ENCODE assay signal across 19 mouse cellular contexts in genomic region chr7:27307551-27307950, GRCm38 (mm10). TPM values are rescaled to one million over a fixed set of nuclear protein-coding genes. Genes with fewer than 3 reads are reported as not detected.
DNase-seq lines count a peak whose midpoint lies in the region; ATAC-seq and TF ChIP-seq lines count a peak whose summit lies in the region.
"Had no signal": no experiment of that assay in that cellular context is flagged by ENCODE, and none has a peak within 500 bp of the region (broad histone marks: within the 10 kb centered on the region; RNA-seq: fewer than 3 reads in every experiment).

No protein-coding gene starts in this region.

- DNase-seq in heart, adult 2 months = no peak
- DNase-seq in heart, postnatal 10 days = no peak
- DNase-seq in liver, postnatal 0 days = no peak
- DNase-seq in liver, embryonic 11.5 days (ENCODE audit: low spot score) = no peak
- DNase-seq in ES-E14 (ENCODE audit: low read depth, low spot score) = no peak
- no peak for DNase-seq in hindbrain, embryonic 10.5 days (ENCODE audit: low spot score)
- DNase-seq: cerebellum, postnatal 25 days; heart, postnatal 4 days; kidney, adult 11 months; lung, adult 18-20 months; thymus, postnatal 25 days had no signal

- peak; percentile 46 for TF ChIP-seq CTCF in heart, adult 2 months (IDR thresholded peaks at IDR 0.05)
- peak; percentile 27; the same call in 1 of the 2 replicates for TF ChIP-seq CTCF in liver, postnatal 0 days (IDR thresholded peaks at IDR 0.05; ENCODE audit: low read depth)

- no peaks in the 10 kb centered on the region for H3K9me3 ChIP-seq in liver, postnatal 0 days (ENCODE audit: low read length)
- H3K9me3 ChIP-seq in liver, embryonic 11.5 days (ENCODE audit: control insufficient read depth, low read length) = no peaks in the 10 kb centered on the region
- no peaks in the 10 kb centered on the region for H3K9me3 ChIP-seq in ES-E14 (ENCODE audit: control insufficient read depth, insufficient read depth, low read depth, low read length)
- H3K9me3 ChIP-seq in hindbrain, embryonic 10.5 days = no peaks in the 10 kb centered on the region
- H3K9me3 ChIP-seq: embryonic facial prominence, embryonic 15.5 days; forebrain, embryonic 15.5 days had no signal

- no peak for TF ChIP-seq POLR2A in heart, adult 2 months (IDR thresholded peaks at IDR 0.05; ENCODE audit: insufficient read depth, low read depth, low read length)

- no peak overlapping the region for H3K27ac ChIP-seq in heart, adult 2 months
- no peak overlapping the region for H3K27ac ChIP-seq in liver, postnatal 0 days (ENCODE audit: low read depth)
- no peak overlapping the region for H3K27ac ChIP-seq in liver, embryonic 11.5 days (ENCODE audit: low read depth, low read length)
- peak overlapping the region; percentile 97 for H3K27ac ChIP-seq in ES-E14 (ENCODE audit: insufficient read depth, low read depth, low read length, poor library complexity, severe bottlenecking)
- H3K27ac ChIP-seq in hindbrain, embryonic 10.5 days = no peak overlapping the region
- H3K27ac ChIP-seq: forebrain, embryonic 15.5 days; midbrain, embryonic 10.5 days had no signal

- ATAC-seq in liver, postnatal 0 days = no peak
- no peak for ATAC-seq in liver, embryonic 11.5 days (replicated peaks; ENCODE audit: low FRiP score)
- ATAC-seq in megakaryocyte progenitor cell, adult 5-6 weeks (replicated peaks; ENCODE audit: poor library complexity) = peak; percentile 47
- ATAC-seq: forebrain, embryonic 15.5 days had no signal

- H3K4me2 ChIP-seq in liver, postnatal 0 days (ENCODE audit: low read depth, low read length) = no peak overlapping the region
- H3K4me2 ChIP-seq in liver, embryonic 11.5 days = no peak overlapping the region
- H3K4me2 ChIP-seq: embryonic facial prominence, embryonic 15.5 days; forebrain, embryonic 15.5 days had no signal

- 72% methylated on average over 9 of the region's 9 CpGs for WGBS in heart, adult 2 months
- whole genome bisulfite sequencing in liver, postnatal 0 days (ENCODE audit: insufficient replicate concordance) = 67% methylated on average over 9 of the region's 9 CpGs
- 52% methylated on average over 9 of the region's 9 CpGs for WGBS in liver, embryonic 11.5 days
- WGBS in hindbrain, embryonic 10.5 days = 52% methylated on average over 9 of the region's 9 CpGs

- in situ Hi-C loops in ES-E14 (cut with MboI; ENCODE audit: low sequenced_read_pairs in 2 of 2, unreplicated experiment in 2 of 2) = no loop called here

- H3K27me3 ChIP-seq in heart, adult 2 months (ENCODE audit: control insufficient read depth, insufficient read depth, low read length) = no peaks in the 10 kb centered on the region
- H3K27me3 ChIP-seq in liver, postnatal 0 days (ENCODE audit: insufficient read depth, low read length) = peaks cover 13% of the 10 kb centered on the region; the same call in 1 of the 2 replicates
- H3K27me3 ChIP-seq in liver, embryonic 11.5 days (replicated peaks; ENCODE audit: control insufficient read depth, insufficient read depth, low read length) = peaks cover 41% of the 10 kb centered on the region
- H3K27me3 ChIP-seq in hindbrain, embryonic 10.5 days (ENCODE audit: insufficient read depth, poor library complexity, severe bottlenecking) = peaks cover 51% of the 10 kb centered on the region
- H3K27me3 ChIP-seq: forebrain, embryonic 15.5 days had no signal

- H3K36me3 ChIP-seq in heart, adult 2 months (ENCODE audit: control insufficient read depth, insufficient read depth, low read length) = peaks cover 5% of the 10 kb centered on the region; the same call in 1 of the 2 replicates
- no peaks in the 10 kb centered on the region for H3K36me3 ChIP-seq in liver, postnatal 0 days (replicated peaks; ENCODE audit: insufficient read depth, low read length)
- no peaks in the 10 kb centered on the region for H3K36me3 ChIP-seq in liver, embryonic 11.5 days (ENCODE audit: control insufficient read depth, insufficient read depth, low read length)
- peaks cover 14% of the 10 kb centered on the region for H3K36me3 ChIP-seq in ES-E14 (ENCODE audit: control insufficient read depth, insufficient read depth, low read length, poor library complexity, severe bottlenecking)
- H3K36me3 ChIP-seq in hindbrain, embryonic 10.5 days = no peaks in the 10 kb centered on the region
- H3K36me3 ChIP-seq: forebrain, embryonic 15.5 days; midbrain, embryonic 10.5 days had no signal

- intact Hi-C loops in heart, adult 2 months (cut with DNase I) = no loop called here
- intact Hi-C loops in heart, postnatal 10 days (cut with DNase I) = no loop called here

- no peak overlapping the region for H3K9ac ChIP-seq in heart, adult 2 months (ENCODE audit: low read depth, low read length)
- no peak overlapping the region for H3K9ac ChIP-seq in liver, postnatal 0 days (replicated peaks)
- H3K9ac ChIP-seq in liver, embryonic 11.5 days (ENCODE audit: low read depth, low read length) = no peak overlapping the region
- peak overlapping the region; percentile 72 for H3K9ac ChIP-seq in ES-E14 (ENCODE audit: insufficient read depth, low read depth, low read length, poor library complexity, severe bottlenecking)
- H3K9ac ChIP-seq: embryonic facial prominence, embryonic 15.5 days; forebrain, embryonic 15.5 days had no signal

- no peak for TF ChIP-seq EP300 in heart, adult 2 months (IDR thresholded peaks at IDR 0.05; ENCODE audit: insufficient read depth, low read depth, low read length)
- TF ChIP-seq EP300 in liver, postnatal 0 days (IDR thresholded peaks at IDR 0.05; ENCODE audit: low read depth) = no peak

- no peaks in the 10 kb centered on the region for H3K79me2 ChIP-seq in heart, adult 2 months (replicated peaks; ENCODE audit: control insufficient read depth, insufficient read depth, low read length)

- peaks cover 7% of the 10 kb centered on the region for H3K4me1 ChIP-seq in heart, adult 2 months (ENCODE audit: control insufficient read depth, insufficient read depth, low read length)
- no peaks in the 10 kb centered on the region for H3K4me1 ChIP-seq in liver, postnatal 0 days (ENCODE audit: insufficient read depth)
- H3K4me1 ChIP-seq in liver, embryonic 11.5 days (replicated peaks; ENCODE audit: control insufficient read depth, insufficient read depth, low read length) = no peaks in the 10 kb centered on the region
- H3K4me1 ChIP-seq in ES-E14 (ENCODE audit: control insufficient read depth in 2 of 2, insufficient read depth in 2 of 2, low read length in 2 of 2, poor library complexity in 1 of 2) = peaks cover 8 to 16% of the 10 kb centered on the region in 2 experiments
- peaks cover 25% of the 10 kb centered on the region for H3K4me1 ChIP-seq in hindbrain, embryonic 10.5 days (replicated peaks)

- no peak overlapping the region for H3K4me3 ChIP-seq in heart, adult 2 months
- H3K4me3 ChIP-seq in liver, postnatal 0 days (ENCODE audit: low read depth, low read length) = no peak overlapping the region
- no peak overlapping the region for H3K4me3 ChIP-seq in liver, embryonic 11.5 days (ENCODE audit: low read depth, low read length)
- H3K4me3 ChIP-seq in ES-E14 (ENCODE audit: insufficient read depth in 1 of 2, low read depth in 1 of 2, low read length in 2 of 2, poor library complexity in 1 of 2, severe bottlenecking in 1 of 2) = peak overlapping the region in 1 of 2 experiments; percentile 57; a peak in 2 of 4 replicates
- no peak overlapping the region for H3K4me3 ChIP-seq in hindbrain, embryonic 10.5 days
- H3K4me3 ChIP-seq: embryonic facial prominence, embryonic 15.5 days; forebrain, embryonic 15.5 days; midbrain, embryonic 10.5 days had no signal

RNA-seq across cellular contexts. Expression of gene Ltbp4, which starts 29.9 kb away (rescaled TPM):
- 100 to 1,000 TPM; 187 to 221 TPM for total RNA-seq in heart, adult 2 months (2021)
- polyA plus RNA-seq in heart, adult 2 months (2012; rRNA removed) = 349 and 374 TPM in 2 replicates
- 100 to 1,000 TPM; 387 to 393 TPM for total RNA-seq in heart, postnatal 10 days (2021)
- polyA plus RNA-seq in liver, postnatal 0 days (2015; fragmentation: Nextera tagmentation; extraction: Ambion mirVana) = 7.2 and 9.2 TPM in 2 replicates
- 7.1 and 10.2 TPM in 2 replicates for polyA plus RNA-seq in liver, embryonic 11.5 days (2014; fragmentation: Nextera tagmentation; extraction: Ambion mirVana)
- 65.8 and 114 TPM in 2 replicates for total RNA-seq in ES-E14 (2012; rRNA removed)
- 0.05 TPM in 1 of 2 replicates, not detected in the other for total RNA-seq in megakaryocyte progenitor cell, adult 5-6 weeks (2015)
- total RNA-seq in megakaryocyte progenitor cell, adult 5-6 weeks (2017) = not detected in 2 replicates
- polyA plus RNA-seq in hindbrain, embryonic 10.5 days (2016; fragmentation: Nextera tagmentation; extraction: Ambion mirVana) = 5.8 and 7.5 TPM in 2 replicates

RNA-seq across cellular contexts. Expression of gene Shkbp1, which starts 48.3 kb away (rescaled TPM):
- 1 to 10 TPM; 4.6 to 7.1 TPM for total RNA-seq in heart, adult 2 months (2021)
- 17.3 and 20.2 TPM in 2 replicates for polyA plus RNA-seq in heart, adult 2 months (2012; rRNA removed)
- 10 to 100 TPM; 13.8 to 17.5 TPM for total RNA-seq in heart, postnatal 10 days (2021)
- 9.5 and 10.9 TPM in 2 replicates for polyA plus RNA-seq in liver, postnatal 0 days (2015; fragmentation: Nextera tagmentation; extraction: Ambion mirVana)
- 46.8 and 49.6 TPM in 2 replicates for polyA plus RNA-seq in liver, embryonic 11.5 days (2014; fragmentation: Nextera tagmentation; extraction: Ambion mirVana)
- total RNA-seq in ES-E14 (2012; rRNA removed) = 28.8 and 45.5 TPM in 2 replicates
- 18.8 and 23.9 TPM in 2 replicates for total RNA-seq in megakaryocyte progenitor cell, adult 5-6 weeks (2015)
- 10.7 and 11.0 TPM in 2 replicates for total RNA-seq in megakaryocyte progenitor cell, adult 5-6 weeks (2017)
- 76.3 and 87.4 TPM in 2 replicates for polyA plus RNA-seq in hindbrain, embryonic 10.5 days (2016; fragmentation: Nextera tagmentation; extraction: Ambion mirVana)

RNA-seq across cellular contexts. Expression of gene Numbl, which starts 49.3 kb away (rescaled TPM):
- 1 to 10 TPM; 3.7 to 6.1 TPM for total RNA-seq in heart, adult 2 months (2021)
- polyA plus RNA-seq in heart, adult 2 months (2012; rRNA removed) = 7.8 and 9.7 TPM in 2 replicates
- total RNA-seq in heart, postnatal 10 days (2021) = 10 to 100 TPM; 10.7 to 13.8 TPM
- polyA plus RNA-seq in liver, postnatal 0 days (2015; fragmentation: Nextera tagmentation; extraction: Ambion mirVana) = 1.1 and 1.2 TPM in 2 replicates
- 3.6 TPM in 2 replicates for polyA plus RNA-seq in liver, embryonic 11.5 days (2014; fragmentation: Nextera tagmentation; extraction: Ambion mirVana)
- 11.9 and 14.1 TPM in 2 replicates for total RNA-seq in ES-E14 (2012; rRNA removed)
- total RNA-seq in megakaryocyte progenitor cell, adult 5-6 weeks (2015) = 0.37 and 1.3 TPM in 2 replicates
- 0.57 and 0.83 TPM in 2 replicates for total RNA-seq in megakaryocyte progenitor cell, adult 5-6 weeks (2017)
- polyA plus RNA-seq in hindbrain, embryonic 10.5 days (2016; fragmentation: Nextera tagmentation; extraction: Ambion mirVana) = 28.9 and 53.1 TPM in 2 replicates

RNA-seq across cellular contexts. Expression of gene Gm20479, which starts 49.7 kb away (rescaled TPM):
- total RNA-seq in heart, adult 2 months (2021) = under 1 TPM in 1 of 2 experiments, not detected in 1; 0.52 TPM
- polyA plus RNA-seq in heart, adult 2 months (2012; rRNA removed) = not detected in 2 replicates
- total RNA-seq in heart, postnatal 10 days (2021) = under 1 TPM in 1 of 2 experiments, not detected in 1; 0.99 TPM
- polyA plus RNA-seq in liver, postnatal 0 days (2015; fragmentation: Nextera tagmentation; extraction: Ambion mirVana) = 1.1 TPM in 1 of 2 replicates, not detected in the other
- 0.43 and 1.2 TPM in 2 replicates for polyA plus RNA-seq in liver, embryonic 11.5 days (2014; fragmentation: Nextera tagmentation; extraction: Ambion mirVana)
- total RNA-seq in ES-E14 (2012; rRNA removed) = 1.4 and 1.5 TPM in 2 replicates
- total RNA-seq in megakaryocyte progenitor cell, adult 5-6 weeks (2015) = not detected in 2 replicates
- total RNA-seq in megakaryocyte progenitor cell, adult 5-6 weeks (2017) = not detected in 2 replicates
- polyA plus RNA-seq in hindbrain, embryonic 10.5 days (2016; fragmentation: Nextera tagmentation; extraction: Ambion mirVana) = 0.50 TPM in 1 of 2 replicates, not detected in the other
- total RNA-seq: layer of hippocampus, adult 8-10 months; left cerebral cortex, postnatal 25 days had no signal
- polyA plus RNA-seq: gonadal fat pad, adult 2 months; neural tube, embryonic 11.5 days had no signal

Comparison
In these comparisons a context has a peak if more than half of its experiments do, and no peak if none do; other contexts are left out.
1. RNA of gene Ltbp4, which starts 29.9 kb away (total RNA-seq): 387 to 393 TPM in heart, postnatal 10 days, 187 to 221 TPM in heart, adult 2 months and 65.8 to 114 TPM in ES-E14; 0.05 TPM in megakaryocyte progenitor cell, adult 5-6 weeks; every median in the first group is over 10 times any median in the second.